Mouse (Mus musculus) adrenal gland (tissue): Measurements from ENCODE around the gene Gsto1.
"Not testable (repeated sequence)": the region's sequence is repeated elsewhere in the genome, so short reads cannot be mapped to it uniquely, and the experiment has no call there.

ENCODE experiments used
- intact Hi-C: fragments of 180-260 bp; cut with DNase I; formaldehyde crosslinking; loops from one replicate; pipeline ENCODE4 v1.15.1; 2025
- long read RNA-seq, 2 experiments: library from polyadenylated mRNA; unstranded; transcript quantifications; one replicate each; pipeline ENCODE4 v2.0.0; 2020; ENCODE audit warnings: borderline replicate concordance in 1 of 2; ENCODE audit not compliant: insufficient replicate concordance in 1 of 2

Gene Gsto1
- long read RNA-seq, experiment 1, transcript Gsto1-201 (6 exons, 1,182 nt): major isoform, 83 of 90 reads
- long read RNA-seq, experiment 1, partial matches to known transcripts: 1 of 90 reads
- long read RNA-seq, experiment 1, other reads (novel, unspliced or antisense): 3 of 90 reads
- long read RNA-seq, experiment 2, transcript Gsto1-201 (6 exons, 1,182 nt): major isoform, 66 of 68 reads
- long read RNA-seq, experiment 2, partial matches to known transcripts: 0 of 68 reads
- long read RNA-seq, experiment 2, other reads (novel, unspliced or antisense): 2 of 68 reads

GRCm38 (mm10) chr19:47854796-47855783, at the start of gene Gsto1:
TSS of gene Gsto1 (plus strand) at chr19:47854970.
- intact Hi-C loops: no loop called here

DNA sequence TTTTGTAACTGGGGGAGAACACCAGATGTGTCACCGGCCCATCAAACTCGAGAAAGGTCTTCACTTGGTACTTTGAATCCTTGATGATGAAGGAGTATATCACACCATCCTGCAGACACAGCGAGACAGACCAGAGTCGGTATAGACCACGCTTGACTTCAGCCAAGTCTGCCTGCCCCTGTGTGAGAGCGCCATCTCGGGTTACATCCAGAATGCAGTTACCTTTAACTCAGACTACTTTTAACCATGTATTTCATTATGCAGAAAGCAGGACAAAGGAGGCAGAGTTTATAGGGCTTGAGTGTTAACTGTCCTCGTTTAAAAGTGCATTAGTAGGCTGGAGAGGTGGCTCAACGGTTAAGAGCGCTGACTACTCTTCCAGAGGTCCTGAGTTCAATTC, 42.7 kb upstream of the Gsto1 start:
- intact Hi-C loops: no loop called here

GRCm38 (mm10) chr19:47814721-47815120, 40.0 kb upstream of the Gsto1 start:
- intact Hi-C loops: no loop called here

DNA sequence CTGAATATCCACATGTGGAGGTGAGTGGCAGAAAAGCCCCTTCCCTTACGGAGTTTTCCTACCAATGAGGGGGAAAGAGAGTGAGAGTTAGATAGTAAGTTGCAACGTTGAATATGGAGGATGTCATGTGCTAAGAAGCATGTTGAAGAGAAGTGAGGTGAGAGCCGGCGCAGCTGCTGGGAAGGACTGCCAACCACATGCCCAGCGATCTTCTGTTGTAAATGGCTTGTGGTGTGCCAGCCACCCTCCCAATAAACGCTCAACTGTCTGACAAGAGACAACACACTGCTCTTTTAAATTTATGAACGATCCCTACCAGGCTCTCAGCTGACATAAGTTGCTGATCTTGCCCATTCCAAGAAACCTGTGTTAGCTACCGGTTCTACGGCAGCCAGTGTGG, 37.1 kb upstream of the Gsto1 start:
- intact Hi-C loops: no loop called here

DNA sequence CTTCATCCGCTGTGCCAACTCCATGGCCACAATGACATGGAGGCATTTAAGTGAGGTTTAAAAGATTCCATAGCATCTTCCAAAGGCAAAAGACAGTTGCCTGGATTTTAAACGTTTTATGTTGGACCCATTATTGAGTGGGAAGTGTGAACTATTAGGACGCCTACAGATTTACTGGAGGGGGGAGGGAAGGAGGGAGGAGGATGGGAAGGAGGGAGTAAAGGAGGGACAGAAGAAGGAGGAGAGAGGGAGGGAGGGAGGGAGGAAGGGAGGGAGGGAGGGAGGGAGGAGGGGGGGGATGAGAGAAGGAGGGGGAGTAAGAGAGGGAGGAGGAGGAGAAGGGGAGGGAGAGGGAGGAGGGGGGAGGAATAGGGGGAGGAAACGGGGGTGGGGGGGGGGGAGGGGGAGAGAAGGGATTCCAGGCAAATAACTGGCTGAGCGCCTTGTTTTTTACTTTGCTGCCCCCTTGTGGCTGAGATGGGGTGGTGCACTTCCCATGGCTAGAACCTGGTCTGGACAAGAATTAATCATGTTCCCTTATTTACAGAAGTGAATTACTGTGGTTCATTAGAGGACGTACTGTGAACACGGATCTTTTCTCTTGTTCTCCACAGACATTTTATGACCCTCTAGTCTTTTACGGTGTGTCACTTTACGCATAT, 33.8 kb upstream of the Gsto1 start:
- intact Hi-C loops: loop anchor here (2.0 to 5.0 kb wide), 3 partner anchors 162 to 464 kb away; no protein-coding TSS in a partner anchor

DNA sequence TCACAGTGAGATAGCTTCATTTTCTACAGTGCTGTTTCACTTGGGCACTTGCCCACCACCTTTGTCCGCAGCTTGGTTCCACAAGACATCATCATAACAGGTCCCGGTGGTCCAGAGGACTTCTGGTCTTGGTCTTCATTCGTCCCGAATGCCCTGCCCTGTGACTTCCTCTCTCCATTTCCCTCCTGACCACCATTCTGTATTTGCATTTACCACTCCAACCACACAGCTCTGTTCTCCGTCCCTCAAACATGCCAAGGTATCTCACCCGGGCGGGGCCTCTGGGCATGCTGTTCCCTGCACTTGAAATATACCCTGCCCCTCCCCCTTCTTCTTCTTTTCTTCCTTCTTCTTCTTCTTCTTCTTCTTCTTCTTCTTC, 33.3 kb upstream of the Gsto1 start:
- intact Hi-C loops: loop anchor here (2.0 to 5.0 kb wide), 3 partner anchors 163 to 464 kb away; no protein-coding TSS in a partner anchor

DNA sequence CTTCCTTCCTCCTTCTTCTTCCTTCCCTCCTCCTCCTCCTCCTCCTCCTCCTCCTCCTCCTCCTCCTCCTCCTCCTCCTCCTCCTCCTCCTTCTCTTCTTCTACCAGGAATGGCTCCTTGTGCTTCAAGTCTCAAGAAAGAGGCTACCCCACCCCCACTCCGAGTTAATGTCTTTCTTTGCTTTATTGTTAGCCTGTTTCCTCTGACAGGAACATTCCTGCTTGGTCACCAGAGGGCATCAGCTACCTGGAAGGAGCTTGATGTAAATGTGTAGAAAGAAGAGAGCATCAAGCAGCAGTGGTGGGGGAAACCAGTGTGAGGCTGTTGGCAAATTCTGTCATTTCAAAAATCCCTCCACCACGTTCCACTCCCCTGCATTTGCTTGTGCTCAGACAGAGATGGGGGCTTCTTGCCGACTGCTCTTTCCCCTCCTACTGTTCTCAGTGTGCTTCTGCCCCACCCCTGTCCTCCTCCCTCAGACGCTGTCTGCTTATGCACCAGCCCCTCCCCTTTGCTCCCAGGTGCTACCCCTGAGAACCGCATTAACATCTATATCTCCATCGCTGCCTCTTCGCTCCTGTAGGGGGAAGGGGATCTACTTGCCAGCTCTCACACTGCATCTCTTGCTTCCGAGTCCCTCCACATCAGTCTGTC, 32.5 kb upstream of the Gsto1 start:
- intact Hi-C loops: loop anchor here (5.0 kb wide), 2 partner anchors 315 to 465 kb away; no protein-coding TSS in a partner anchor

- intact Hi-C loops: loop anchor here (5.0 kb wide), 2 partner anchors 317 to 467 kb away; no protein-coding TSS in a partner anchor
Measured at GRCm38 (mm10) chr19:47824026-47824425, 30.7 kb upstream of the Gsto1 start.

DNA sequence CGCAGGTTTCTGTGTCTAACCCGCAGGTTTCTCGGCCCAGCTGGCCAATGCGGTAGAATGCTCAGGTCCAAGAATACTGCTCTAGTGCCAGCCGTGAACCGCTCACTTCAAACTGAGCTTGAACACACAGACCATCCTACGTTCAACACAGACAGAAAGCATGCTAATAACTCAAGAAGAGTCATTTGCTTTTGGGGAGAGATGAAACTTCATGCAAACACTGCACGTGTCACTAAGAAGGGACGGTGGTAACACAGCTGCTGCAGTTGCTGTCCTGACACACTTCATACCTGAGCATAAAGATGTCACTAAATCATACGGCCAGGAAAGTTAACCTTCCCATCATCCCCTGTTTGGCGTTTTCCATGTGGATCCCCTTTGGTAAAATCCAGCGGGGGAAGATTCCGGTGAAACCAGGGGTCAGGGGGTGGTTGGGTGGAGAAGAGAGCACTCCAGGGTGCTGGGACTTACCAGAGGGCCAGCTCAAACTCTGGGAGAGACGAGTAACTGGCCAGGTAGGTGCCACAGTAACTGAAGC, 24.8 kb upstream of the Gsto1 start:
- intact Hi-C loops: no loop called here

- intact Hi-C loops: no loop called here
Measured at GRCm38 (mm10) chr19:47831111-47831510, 23.7 kb upstream of the Gsto1 start.

- intact Hi-C loops: no loop called here
Measured at GRCm38 (mm10) chr19:47832316-47832715, 22.5 kb upstream of the Gsto1 start.

DNA sequence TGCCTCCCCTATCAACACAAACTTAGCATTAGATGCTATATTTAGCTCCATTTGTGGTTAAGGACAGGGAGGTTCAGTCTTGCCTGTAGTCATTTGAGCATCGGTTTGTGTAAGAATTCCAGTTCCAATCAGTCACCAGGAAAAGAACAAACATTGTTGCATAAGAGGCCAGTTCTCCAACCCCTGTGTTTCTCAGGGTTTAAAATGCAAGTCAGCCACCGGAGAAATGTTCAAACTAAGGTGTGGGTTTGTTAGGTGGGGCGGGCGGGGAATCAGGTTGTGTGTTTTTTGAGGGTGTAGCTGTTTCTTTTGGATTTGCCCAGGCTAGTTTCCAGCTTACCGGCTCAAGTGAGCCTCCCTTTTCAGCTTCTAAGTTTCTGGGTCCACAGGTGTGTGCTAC, 20.2 kb upstream of the Gsto1 start:
- intact Hi-C loops: no loop called here

- intact Hi-C loops: no loop called here
Measured at GRCm38 (mm10) chr19:47835776-47836175, 19.0 kb upstream of the Gsto1 start.

- intact Hi-C loops: no loop called here
Measured at GRCm38 (mm10) chr19:47836701-47837526, 17.9 kb upstream of the Gsto1 start.

DNA sequence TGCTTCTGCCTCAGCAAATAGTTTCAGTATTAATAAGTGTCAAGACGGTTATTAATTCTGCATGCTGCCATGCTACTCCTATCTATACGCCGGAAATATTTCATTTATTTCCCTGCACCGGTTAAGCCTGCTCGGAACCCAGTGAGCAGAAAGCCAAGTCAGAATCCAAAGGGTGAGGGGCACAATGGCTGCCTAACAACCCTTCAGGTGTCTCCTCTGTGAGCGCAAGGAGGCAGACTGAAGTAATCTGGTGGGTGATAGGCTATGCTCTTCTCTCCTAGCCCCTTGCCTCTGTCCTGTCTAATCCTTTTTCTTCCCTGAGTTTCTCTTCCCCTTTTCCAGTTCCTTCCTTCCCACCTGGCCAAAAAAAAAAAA, 17.3 kb upstream of the Gsto1 start:
- intact Hi-C loops: no loop called here

GRCm38 (mm10) chr19:47841234-47841633, 13.5 kb upstream of the Gsto1 start:
- intact Hi-C loops: not testable (repeated sequence)

DNA sequence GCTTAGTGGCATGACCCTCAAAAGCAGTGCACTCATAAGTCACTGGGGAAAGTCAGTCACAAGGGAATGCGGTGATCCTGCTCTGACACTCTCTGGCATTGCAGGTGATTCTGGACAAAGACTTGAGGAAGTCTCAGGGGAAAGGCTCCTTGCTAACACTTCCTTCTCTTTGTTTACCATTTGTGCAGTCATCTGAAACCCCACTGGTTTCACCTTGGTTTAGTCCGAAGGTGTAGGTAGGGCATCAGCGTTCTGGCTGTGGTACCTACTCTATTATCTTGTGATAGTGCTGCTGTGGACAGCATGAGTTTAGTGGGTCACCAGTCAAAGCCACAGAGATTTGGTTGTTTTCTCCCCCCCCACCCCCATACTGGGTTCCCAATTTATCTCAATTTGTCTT, 5.0 kb upstream of the Gsto1 start:
- intact Hi-C loops: no loop called here

DNA sequence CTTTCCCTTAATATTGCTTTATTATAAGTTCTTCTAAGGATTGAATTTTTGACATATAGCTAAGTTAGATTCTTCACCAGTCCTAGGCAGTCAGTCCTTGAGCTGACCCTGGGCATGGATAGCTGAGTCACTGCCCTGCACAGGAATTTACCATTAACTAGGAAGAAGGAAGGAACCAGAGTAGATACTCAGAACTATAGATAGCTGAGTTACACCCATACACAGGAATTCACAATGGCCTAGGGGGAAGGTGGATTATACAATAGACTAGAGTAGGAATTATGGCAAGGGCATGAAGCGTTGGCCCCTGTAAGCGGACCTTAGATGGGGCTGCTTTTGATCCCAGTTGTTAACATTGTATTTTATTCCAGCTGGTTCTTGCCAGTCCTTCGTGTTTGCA, 2.6 kb upstream of the Gsto1 start:
- intact Hi-C loops: not testable (repeated sequence)

DNA sequence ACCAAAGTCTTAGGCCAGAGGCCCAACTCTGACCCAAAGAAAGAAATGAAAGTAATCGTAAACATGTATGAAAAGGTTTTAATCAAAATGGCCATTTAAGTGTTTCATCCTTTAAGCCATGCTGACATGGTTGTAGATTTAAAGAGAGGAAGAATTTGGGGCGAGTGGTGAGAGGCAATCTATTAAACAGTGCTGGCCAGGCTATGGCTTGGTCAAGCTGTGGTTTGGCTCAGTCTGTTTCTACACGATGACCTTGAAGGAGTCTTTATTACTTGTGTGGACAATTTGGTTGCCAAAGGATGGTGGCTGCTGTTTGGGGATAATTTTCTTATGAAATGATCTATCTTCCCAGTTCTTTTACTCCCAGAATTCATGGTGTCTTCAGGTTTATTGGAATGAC, 1.7 kb upstream of the Gsto1 start:
- intact Hi-C loops: no loop called here
